Mouse (Mus musculus) CH12.LX (cell line): ENCODE measurements around the gene 4933415A04Rik. TPM values are rescaled to one million over a fixed set of nuclear protein-coding genes. Genes with fewer than 3 reads are reported as not detected.

Source experiments
- DNase-seq: peaks from one replicate; pipeline ENCODE4 v3.0.0-alpha.2; 2013; ENCODE audit errors: extremely low read depth
- H3K27ac ChIP-seq: 2 replicates; pipeline ENCODE4 v1.5.1; 2012; ENCODE audit warnings: low read depth, mild to moderate bottlenecking, control low read depth, moderate library complexity; ENCODE audit not compliant: insufficient read depth
- H3K27me3 ChIP-seq: replicated peaks from 2 replicates; pipeline ENCODE3; 2012; ENCODE audit warnings: inconsistent platforms
- H3K36me3 ChIP-seq, 2 experiments: replicated peaks in 1 of 2; 2 replicates each; pipeline versions ENCODE3 to v1.6.1; 2012; ENCODE audit warnings: inconsistent platforms in 1 of 2, low read length in 1 of 2, mild to moderate bottlenecking in 1 of 2, mixed read lengths in 1 of 2, moderate library complexity in 1 of 2; ENCODE audit not compliant: control insufficient read depth in 1 of 2, insufficient read depth in 1 of 2
- H3K4me1 ChIP-seq, 2 experiments: 2 replicates each; pipeline ENCODE4 v1.6.1; 2012; ENCODE audit warnings: inconsistent platforms in 1 of 2, moderate library complexity in 1 of 2; ENCODE audit not compliant: insufficient read depth in 2 of 2, control insufficient read depth in 1 of 2
- H3K4me2 ChIP-seq: 2 replicates; pipeline ENCODE4 v1.6.1; 2012; ENCODE audit warnings: low read depth, mild to moderate bottlenecking, control low read depth; ENCODE audit not compliant: poor library complexity, insufficient read depth, severe bottlenecking
- H3K4me3 ChIP-seq, 3 experiments: fragments of 150-350 bp in 1 of 3; sonication (generic) in 1 of 3; replicated peaks in 1 of 3; 2 replicates each; pipeline versions ENCODE3 to v1.5.1; 2011 to 2012; ENCODE audit warnings: low read depth in 2 of 3, low read length in 2 of 3, mild to moderate bottlenecking in 2 of 3, moderate library complexity in 2 of 3, control low read depth in 1 of 3, improper control_type of control experiment in 1 of 3, inconsistent platforms in 1 of 3, mixed read lengths in 1 of 3; ENCODE audit not compliant: poor library complexity in 1 of 3
- H3K79me2 ChIP-seq: replicated peaks from 2 replicates; pipeline ENCODE4 v1.6.1; 2012; ENCODE audit warnings: mild to moderate bottlenecking, moderate library complexity; ENCODE audit not compliant: control insufficient read depth, poor library complexity, insufficient read depth, severe bottlenecking; ENCODE audit errors: extremely low read depth
- H3K9ac ChIP-seq: 2 replicates; pipeline ENCODE4 v1.6.1; 2012; ENCODE audit warnings: low read depth, mild to moderate bottlenecking, control low read depth, moderate library complexity; ENCODE audit not compliant: insufficient read depth
- H3K9me3 ChIP-seq: replicated peaks from 2 replicates; pipeline ENCODE3; 2012; ENCODE audit warnings: low read length, inconsistent platforms, mixed read lengths
- CHD2 ChIP-seq: IDR thresholded peaks from 2 replicates; pipeline ENCODE4 v1.6.1; 2011; ENCODE audit warnings: low read length, improper control_type of control experiment
- CTCF ChIP-seq, 2 experiments: IDR thresholded peaks in 1 of 2; conservative IDR thresholded peaks in 1 of 2; 2 replicates each; pipeline ENCODE4 v1.5.1; 2011 to 2012; ENCODE audit warnings: low read depth in 2 of 2, low read length in 2 of 2, improper control_type of control experiment in 1 of 2, inconsistent platforms in 1 of 2, mild to moderate bottlenecking in 1 of 2, moderate library complexity in 1 of 2
- E2F4 ChIP-seq: IDR thresholded peaks from 2 replicates; pipeline ENCODE4 v1.6.1; 2011; ENCODE audit warnings: low read depth, low read length, improper control_type of control experiment; ENCODE audit not compliant: insufficient replicate concordance
- ETS1 ChIP-seq: conservative IDR thresholded peaks from 2 replicates; pipeline ENCODE4 v1.6.1; 2012; ENCODE audit warnings: low read depth, mild to moderate bottlenecking, inconsistent platforms, low read length, improper control_type of control experiment, moderate library complexity
- HCFC1 ChIP-seq: IDR thresholded peaks from 2 replicates; pipeline ENCODE4 v1.6.1; 2012; ENCODE audit warnings: low read depth, mild to moderate bottlenecking, inconsistent platforms, low read length, improper control_type of control experiment
- IRF4 ChIP-seq: IDR thresholded peaks from 2 replicates; pipeline ENCODE4 v1.6.1; 2014; ENCODE audit warnings: low read depth, mild to moderate bottlenecking, inconsistent platforms, low read length, improper control_type of control experiment
- JUND ChIP-seq: conservative IDR thresholded peaks from 2 replicates; pipeline ENCODE4 v1.6.1; 2011; ENCODE audit warnings: low read depth, low read length, improper control_type of control experiment
- MAZ ChIP-seq: IDR thresholded peaks from 2 replicates; pipeline ENCODE4 v1.6.1; 2012; ENCODE audit warnings: low read depth, mild to moderate bottlenecking, inconsistent platforms, low read length, improper control_type of control experiment, moderate library complexity
- MYC ChIP-seq: IDR thresholded peaks from 2 replicates; pipeline ENCODE4 v1.6.1; 2011; ENCODE audit warnings: low read depth, mild to moderate bottlenecking, improper control_type of control experiment, low read length
- PAX5 ChIP-seq: IDR thresholded peaks from 2 replicates; pipeline ENCODE4 v1.6.1; 2012; ENCODE audit warnings: low read length, inconsistent platforms, mixed read lengths
- POLR2A ChIP-seq: IDR thresholded peaks from 2 replicates; pipeline ENCODE4 v1.6.1; 2011; ENCODE audit warnings: low read depth, mild to moderate bottlenecking, improper control_type of control experiment, low read length
- RCOR1 ChIP-seq: conservative IDR thresholded peaks from 2 replicates; pipeline ENCODE4 v1.6.1; 2012; ENCODE audit warnings: low read depth, mild to moderate bottlenecking, inconsistent platforms, low read length, improper control_type of control experiment
- SMC3 ChIP-seq: IDR thresholded peaks from 2 replicates; pipeline ENCODE4 v1.6.1; 2011; ENCODE audit warnings: low read depth, low read length, improper control_type of control experiment
- ZNF384 ChIP-seq: IDR thresholded peaks from 2 replicates; pipeline ENCODE4 v1.6.1; 2012; ENCODE audit warnings: low read depth, low read length, improper control_type of control experiment, inconsistent platforms
- dilution Hi-C: fragments of 300-500 bp; cut with MboI; formaldehyde crosslinking; loops from 2 replicates; pipeline ENCODE4 v1.14.3; 2020; ENCODE audit warnings: low sequenced_read_pairs; ENCODE audit not compliant: extremely low pct_unique_long_range_greater_than_20kb, extremely low pct_ligation_motif_present
- in situ Hi-C: fragments of 300-500 bp; cut with MboI; formaldehyde crosslinking; loops from 3 replicates; pipeline ENCODE4 v1.14.3; 2019; ENCODE audit warnings: low sequenced_read_pairs, low pct_ligation_motif_present, low pct_unique_long_range_greater_than_20kb, mixed read lengths
- polyA plus RNA-seq: library from polyadenylated mRNA; unstranded; fragments of >175 nt; gene quantifications from 2 replicates; pipeline ENCODE4 v1.2.1, GENCODE M21; 2012; ENCODE audit warnings: low read depth; ENCODE audit not compliant: insufficient read length
- total RNA-seq, 2 experiments: library from RNA; depleted of rRNA; stranded (reverse); fragments of 300-350 nt in 1 of 2; fragments of >200 nt in 1 of 2; gene quantifications; 2 replicates each; pipeline ENCODE4 v1.2.3; 2012 to 2014

4933415A04Rik gene
- total and polyA plus RNA-seq, 3 experiments: not detected

- Histone ChIP-seq H3K36me3 (no peaks in the 10 kb centered on the region), H3K4me3 (no peak overlapping the region), H3K79me2 (no peaks in the 10 kb centered on the region), H3K4me1 (peaks cover 0 to 16% of the 10 kb centered on the region in 2 experiments; a peak in 3 of 4 replicates), H3K27ac (no peak overlapping the region), H3K4me2 (no peak overlapping the region), H3K9ac (no peak overlapping the region), H3K27me3 (no peaks in the 10 kb centered on the region), H3K9me3 (peaks cover 8% of the 10 kb centered on the region)
- TF ChIP-seq POLR2A (no peak), IRF4 (no peak), ETS1 (no peak), E2F4 (no peak), JUND (no peak), RCOR1 (no peak), CHD2 (no peak), SMC3 (no peak), ZNF384 (no peak), MYC (no peak)
- DNase-seq: no peak
- dilution Hi-C loops: no loop called here
- in situ Hi-C loops: no loop called here
Observed at GRCm38 (mm10) chr11:43631645-43632044, 44.8 kb downstream of the 4933415A04Rik start.

GRCm38 (mm10) chr11:43632566-43632965 lies 45.7 kb downstream of the 4933415A04Rik start:
- peaks cover 0 to 16% of the 10 kb centered on the region in 2 experiments; a peak in 3 of 4 replicates for H3K4me1 ChIP-seq
- H3K4me3 ChIP-seq: no peak overlapping the region
- no peak overlapping the region for H3K9ac ChIP-seq
- no peaks in the 10 kb centered on the region for H3K36me3 ChIP-seq
- H3K9me3 ChIP-seq: peaks cover 8% of the 10 kb centered on the region
- DNase-seq: peak; percentile 15
- in situ Hi-C loops: no loop called here
- no peak for TF ChIP-seq CTCF (conservative IDR thresholded peaks at IDR 0.05 in 1 of 2, IDR thresholded peaks at IDR 0.05 in 1 of 2; ENCODE audit: low read depth in 2 of 2, low read length in 2 of 2)
- TF ChIP-seq PAX5: no peak
- no peak for TF ChIP-seq MAZ
- H3K79me2 ChIP-seq: no peaks in the 10 kb centered on the region
- dilution Hi-C loops: no loop called here
- no peaks in the 10 kb centered on the region for H3K27me3 ChIP-seq
- H3K27ac ChIP-seq: no peak overlapping the region
- H3K4me2 ChIP-seq: no peak overlapping the region

- in situ Hi-C loops (no loop called here), dilution Hi-C loops (no loop called here)
- Histone ChIP-seq H3K4me2 (no peak overlapping the region), H3K9ac (no peak overlapping the region), H3K4me1 (peaks cover 0 to 16% of the 10 kb centered on the region in 2 experiments; a peak in 3 of 4 replicates), H3K9me3 (peaks cover 8% of the 10 kb centered on the region), H3K27me3 (no peaks in the 10 kb centered on the region), H3K79me2 (no peaks in the 10 kb centered on the region), H3K4me3 (no peak overlapping the region), H3K36me3 (no peaks in the 10 kb centered on the region), H3K27ac (no peak overlapping the region)
- no peak for TF ChIP-seq HCFC1
- TF ChIP-seq ETS1: no peak
- no peak for DNase-seq
Observed at GRCm38 (mm10) chr11:43633165-43633564, 46.3 kb downstream of the 4933415A04Rik start.
